Mouse (Mus musculus): ENCODE results near the gene Atp2a3.
A peak's percentile ranks its signal among the peaks of the same experiment; 100 is the strongest.

Atp2a3 gene

GRCm38 (mm10) chr11:73007698-73008481 is 46.9 kb downstream of the Atp2a3 start:
- DNase-seq: peak; percentile 49

- no peak for DNase-seq
Measured at GRCm38 (mm10) chr11:73008826-73009225, 47.9 kb downstream of the Atp2a3 start.

- peak; percentile 25 for DNase-seq
Measured at GRCm38 (mm10) chr11:73009531-73010274, 48.7 kb downstream of the Atp2a3 start.

- DNase-seq: no peak
Measured at GRCm38 (mm10) chr11:73013981-73014380, 53.0 kb downstream of the Atp2a3 start.

- DNase-seq: peak; percentile 51
Measured at GRCm38 (mm10) chr11:73014831-73015344, 53.9 kb downstream of the Atp2a3 start.

- DNase-seq: no peak
Measured at GRCm38 (mm10) chr11:73015391-73016102, 54.6 kb downstream of the Atp2a3 start.

GRCm38 (mm10) chr11:73016103-73016420 is 55.1 kb downstream of the Atp2a3 start:
- DNase-seq: no peak

GRCm38 (mm10) chr11:73018471-73019146 is 57.6 kb downstream of the Atp2a3 start, which contains the start of gene Camkk1:
TSS of gene Camkk1 (plus strand) at chr11:73019008.
- peak; percentile 97 for DNase-seq

GRCm38 (mm10) chr11:73019147-73019795 is 58.3 kb downstream of the Atp2a3 start:
- peak; percentile 84 for DNase-seq

GRCm38 (mm10) chr11:73020953-73021800 is 60.2 kb downstream of the Atp2a3 start:
- peak; percentile 49 for DNase-seq

GRCm38 (mm10) chr11:73023099-73023498 is 62.1 kb downstream of the Atp2a3 start:
- DNase-seq: peak; percentile 89

- DNase-seq: no peak
Measured at GRCm38 (mm10) chr11:73023827-73024226, 62.9 kb downstream of the Atp2a3 start.

GRCm38 (mm10) chr11:73024236-73024904 is 63.4 kb downstream of the Atp2a3 start:
- no peak for DNase-seq

GRCm38 (mm10) chr11:73026961-73027360 is 66.0 kb downstream of the Atp2a3 start:
- DNase-seq: no peak

- DNase-seq: peak; percentile 88
Measured at GRCm38 (mm10) chr11:73030821-73031498, 70.0 kb downstream of the Atp2a3 start.

- DNase-seq: no peak
Measured at GRCm38 (mm10) chr11:73031536-73031935, 70.6 kb downstream of the Atp2a3 start.

GRCm38 (mm10) chr11:73036077-73036476 is 75.1 kb downstream of the Atp2a3 start:
- no peak for DNase-seq

GRCm38 (mm10) chr11:73036889-73037288 is 75.9 kb downstream of the Atp2a3 start:
- no peak for DNase-seq

GRCm38 (mm10) chr11:73037691-73038090 is 76.7 kb downstream of the Atp2a3 start:
- no peak for DNase-seq
